Mouse (Mus musculus): ENCODE measurements around the gene Gle1. TPM values are rescaled to one million over a fixed set of nuclear protein-coding genes. Genes with fewer than 3 reads are reported as not detected.

Gle1 gene
- polyA plus RNA-seq (2021; fragmentation: Nextera tagmentation): 32.0 and 33.9 TPM in 2 replicates
- long read RNA-seq, experiment 1, full-length matches to known transcripts: 428 of 517 reads
- long read RNA-seq, experiment 1, partial matches to known transcripts: 28 of 517 reads
- long read RNA-seq, experiment 1, other reads (novel, unspliced or antisense): 61 of 517 reads
- long read RNA-seq, experiment 2, full-length matches to known transcripts: 57 of 74 reads
- long read RNA-seq, experiment 2, partial matches to known transcripts: 11 of 74 reads
- long read RNA-seq, experiment 2, other reads (novel, unspliced or antisense): 6 of 74 reads

GRCm38 (mm10) chr2:29934906-29935599 is at the start of gene Gle1:
Gene Gle1 (plus strand): TSS chr2:29935426.

GRCm38 (mm10) chr2:29889066-29889944 is 45.9 kb upstream of the Gle1 start, which contains the start of gene Odf2:
Gene Odf2 (plus strand): TSS chr2:29889221.

GRCm38 (mm10) chr2:29965250-29965843 is 30.1 kb downstream of the Gle1 start, which contains the start of gene Sptan1:
Gene Sptan1 (plus strand): TSS chr2:29965560.

Other genes starting within 250 kb of the Gle1 start
- gene Gm13420, start 183.7 kb upstream of the Gle1 start, polyA plus RNA-seq (2021; fragmentation: Nextera tagmentation): 0.87 and 1.5 TPM in 2 replicates
- not detected in 2 replicates for gene Gm13547, start 176.1 kb upstream of the Gle1 start, polyA plus RNA-seq (2021; fragmentation: Nextera tagmentation)
- 36.8 and 44.3 TPM in 2 replicates for gene Coq4, start 147.9 kb upstream of the Gle1 start, polyA plus RNA-seq (2021; fragmentation: Nextera tagmentation)
- gene Trub2, start 146.9 kb upstream of the Gle1 start, polyA plus RNA-seq (2021; fragmentation: Nextera tagmentation): 13.2 and 15.1 TPM in 2 replicates
- 13.9 and 17.3 TPM in 2 replicates for gene Slc27a4, start 132.8 kb upstream of the Gle1 start, polyA plus RNA-seq (2021; fragmentation: Nextera tagmentation)
- 3.7 and 16.1 TPM in 2 replicates for gene Urm1, start 115.4 kb upstream of the Gle1 start, polyA plus RNA-seq (2021; fragmentation: Nextera tagmentation)
- 3.0 and 3.1 TPM in 2 replicates for gene Cercam, start 66.3 kb upstream of the Gle1 start, polyA plus RNA-seq (2021; fragmentation: Nextera tagmentation)
- 15.1 and 19.9 TPM in 2 replicates for gene Odf2, start 46.2 kb upstream of the Gle1 start, polyA plus RNA-seq (2021; fragmentation: Nextera tagmentation)
- gene Sptan1, start 30.1 kb downstream of the Gle1 start, polyA plus RNA-seq (2021; fragmentation: Nextera tagmentation): 113 and 146 TPM in 2 replicates
- 38.6 and 50.8 TPM in 2 replicates for gene Wdr34, start 113.5 kb downstream of the Gle1 start, polyA plus RNA-seq (2021; fragmentation: Nextera tagmentation)
- 171 and 208 TPM in 2 replicates for gene Set, start 122.0 kb downstream of the Gle1 start, polyA plus RNA-seq (2021; fragmentation: Nextera tagmentation)
- 0.41 and 0.72 TPM in 2 replicates for gene Pkn3, start 142.3 kb downstream of the Gle1 start, polyA plus RNA-seq (2021; fragmentation: Nextera tagmentation)
- gene Zdhhc12, start 158.2 kb downstream of the Gle1 start, polyA plus RNA-seq (2021; fragmentation: Nextera tagmentation): 18.0 and 20.6 TPM in 2 replicates
- gene Zer1, start 189.2 kb downstream of the Gle1 start, polyA plus RNA-seq (2021; fragmentation: Nextera tagmentation): 13.9 and 19.7 TPM in 2 replicates
- 18.8 and 21.8 TPM in 2 replicates for gene Tbc1d13, start 198.3 kb downstream of the Gle1 start, polyA plus RNA-seq (2021; fragmentation: Nextera tagmentation)
- gene Endog, start 236.1 kb downstream of the Gle1 start, polyA plus RNA-seq (2021; fragmentation: Nextera tagmentation): 14.1 and 47.6 TPM in 2 replicates
- 27.2 and 33.7 TPM in 2 replicates for gene Spout1, start 243.0 kb downstream of the Gle1 start, polyA plus RNA-seq (2021; fragmentation: Nextera tagmentation)

All from left cerebral cortex, adult 6 months (tissue).